Mouse (Mus musculus) heart, adult 2 months (tissue): ENCODE measurements at regions not wholly inside any gene's neighbourhood (a gene's known extent, or its start where the extent isn't known, plus 50 kb on each side); places are given as distances from the start of the nearest gene placed in this dataset.

ENCODE experiments used
- DNase-seq, 2 experiments: peaks; one replicate each; pipeline ENCODE4 v3.0.0; 2021
- H3K27ac ChIP-seq: fragments of 200-600 bp; 2 replicates; pipeline ENCODE4 v1.8.1; 2022
- H3K27me3 ChIP-seq: fragments of 200-500 bp; 2 replicates; pipeline ENCODE4 v1.6.1; 2012; ENCODE audit warnings: mild to moderate bottlenecking, low read length, inconsistent platforms, mixed read lengths; ENCODE audit not compliant: control insufficient read depth, insufficient read depth
- H3K36me3 ChIP-seq: fragments of 200-500 bp; 2 replicates; pipeline ENCODE4 v1.6.1; 2012; ENCODE audit warnings: low read length, inconsistent platforms; ENCODE audit not compliant: control insufficient read depth, insufficient read depth
- H3K4me1 ChIP-seq: fragments of 200-500 bp; 2 replicates; pipeline ENCODE4 v1.6.1; 2011; ENCODE audit warnings: low read length; ENCODE audit not compliant: control insufficient read depth, insufficient read depth
- H3K4me3 ChIP-seq: fragments of 200-600 bp; 2 replicates; pipeline ENCODE4 v1.8.1; 2022
- H3K79me2 ChIP-seq: fragments of 200-500 bp; replicated peaks from 2 replicates; pipeline ENCODE4 v1.6.1; 2012; ENCODE audit warnings: mild to moderate bottlenecking, inconsistent platforms, low read length, moderate library complexity, mixed read lengths; ENCODE audit not compliant: control insufficient read depth, insufficient read depth
- H3K9ac ChIP-seq: fragments of 200-500 bp; 2 replicates; pipeline ENCODE4 v1.6.1; 2012; ENCODE audit warnings: low read depth, mild to moderate bottlenecking, control low read depth, inconsistent platforms, low read length, mixed read lengths
- CTCF ChIP-seq: fragments of 200-600 bp; IDR thresholded peaks from 2 replicates; pipeline ENCODE4 v1.8.1; 2022; ENCODE audit warnings: antibody characterized with exemption, mild to moderate bottlenecking, moderate library complexity
- EP300 ChIP-seq: fragments of 200-500 bp; IDR thresholded peaks from 2 replicates; pipeline ENCODE4 v1.6.1; 2011; ENCODE audit warnings: low read depth, low read length, control low read depth; ENCODE audit not compliant: insufficient read depth
- POLR2A ChIP-seq: fragments of 200-500 bp; IDR thresholded peaks from 2 replicates; pipeline ENCODE4 v1.6.1; 2011; ENCODE audit warnings: mild to moderate bottlenecking, low read depth, low read length, control low read depth; ENCODE audit not compliant: insufficient read depth
- WGBS: fragments of 180-500 bp; shearing (Covaris S2); methylation state at CpG from one replicate; pipeline ENCODE4 v1.1.7; 2018; 5-methylcytosine and 5-hydroxymethylcytosine counted together
- intact Hi-C: fragments of 180-260 bp; cut with DNase I; formaldehyde crosslinking; loops from one replicate; pipeline ENCODE4 v1.15.1; 2025

- Histone ChIP-seq H3K9ac (no peak overlapping the region), H3K36me3 (no peaks in the 10 kb centered on the region), H3K4me1 (no peaks in the 10 kb centered on the region), H3K27me3 (no peaks in the 10 kb centered on the region), H3K4me3 (no peak overlapping the region), H3K27ac (no peak overlapping the region), H3K79me2 (no peaks in the 10 kb centered on the region)
- TF ChIP-seq CTCF (no peak), EP300 (no peak), POLR2A (no peak)
- intact Hi-C loops, result no loop called here
- WGBS, result 55% methylated on average over 2 of the region's 2 CpGs
- peak in 1 of 2 experiments; percentile 5 for DNase-seq
Measured at GRCm38 (mm10) chr6:147324336-147324735, 60.4 kb upstream of the Pthlh start.

- intact Hi-C loops, result no loop called here
- no peaks in the 10 kb centered on the region for H3K27me3 ChIP-seq
- no peaks in the 10 kb centered on the region for H3K36me3 ChIP-seq
- H3K79me2 ChIP-seq, result no peaks in the 10 kb centered on the region
- TF ChIP-seq POLR2A, result no peak
- TF ChIP-seq EP300, result no peak
- TF ChIP-seq CTCF, result no peak
- 89% methylated on average over 2 of the region's 2 CpGs for WGBS
- DNase-seq, result peak; percentile 21 to 32
- no peak overlapping the region for H3K27ac ChIP-seq
- H3K4me1 ChIP-seq, result no peaks in the 10 kb centered on the region
- H3K4me3 ChIP-seq, result no peak overlapping the region
- no peak overlapping the region for H3K9ac ChIP-seq
Measured at GRCm38 (mm10) chr6:147318106-147318505, 54.1 kb upstream of the Pthlh start.

GRCm38 (mm10) chr6:147316702-147317468 is 52.9 kb upstream of the Pthlh start:
- TF ChIP-seq CTCF (no peak), EP300 (no peak), POLR2A (no peak)
- H3K4me3 ChIP-seq, result no peak overlapping the region
- no peaks in the 10 kb centered on the region for H3K36me3 ChIP-seq
- no peaks in the 10 kb centered on the region for H3K4me1 ChIP-seq
- no peak overlapping the region for H3K27ac ChIP-seq
- DNase-seq, result no peak
- no peaks in the 10 kb centered on the region for H3K79me2 ChIP-seq
- 84% methylated on average over 11 of the region's 11 CpGs for WGBS
- intact Hi-C loops, result no loop called here
- no peak overlapping the region for H3K9ac ChIP-seq
- H3K27me3 ChIP-seq, result no peaks in the 10 kb centered on the region

GRCm38 (mm10) chr6:147316140-147316539 is 52.2 kb upstream of the Pthlh start:
- no peaks in the 10 kb centered on the region for H3K79me2 ChIP-seq
- no peak for DNase-seq
- H3K4me1 ChIP-seq, result no peaks in the 10 kb centered on the region
- no peak overlapping the region for H3K4me3 ChIP-seq
- WGBS, result 51% methylated on average over 3 of the region's 3 CpGs
- no peak overlapping the region for H3K27ac ChIP-seq
- H3K9ac ChIP-seq, result no peak overlapping the region
- intact Hi-C loops, result no loop called here
- TF ChIP-seq EP300, result no peak
- no peaks in the 10 kb centered on the region for H3K27me3 ChIP-seq
- no peaks in the 10 kb centered on the region for H3K36me3 ChIP-seq

GRCm38 (mm10) chr6:147315207-147315606 is 51.2 kb upstream of the Pthlh start:
- intact Hi-C loops, result no loop called here
- Histone ChIP-seq H3K36me3 (no peaks in the 10 kb centered on the region), H3K9ac (no peak overlapping the region), H3K27me3 (no peaks in the 10 kb centered on the region), H3K79me2 (no peaks in the 10 kb centered on the region), H3K27ac (no peak overlapping the region), H3K4me3 (no peak overlapping the region), H3K4me1 (no peaks in the 10 kb centered on the region)
- WGBS, result 85% methylated on average over 5 of the region's 5 CpGs
- no peak for DNase-seq
- no peak for TF ChIP-seq EP300
